Mouse (Mus musculus): ENCODE data around the gene Nos1ap. TPM values are rescaled to one million over a fixed set of nuclear protein-coding genes. Genes with fewer than 3 reads are reported as not detected.

Gene Nos1ap
- total RNA-seq, 2 experiments from 2014 or later, result 190 to 195 TPM

DNA sequence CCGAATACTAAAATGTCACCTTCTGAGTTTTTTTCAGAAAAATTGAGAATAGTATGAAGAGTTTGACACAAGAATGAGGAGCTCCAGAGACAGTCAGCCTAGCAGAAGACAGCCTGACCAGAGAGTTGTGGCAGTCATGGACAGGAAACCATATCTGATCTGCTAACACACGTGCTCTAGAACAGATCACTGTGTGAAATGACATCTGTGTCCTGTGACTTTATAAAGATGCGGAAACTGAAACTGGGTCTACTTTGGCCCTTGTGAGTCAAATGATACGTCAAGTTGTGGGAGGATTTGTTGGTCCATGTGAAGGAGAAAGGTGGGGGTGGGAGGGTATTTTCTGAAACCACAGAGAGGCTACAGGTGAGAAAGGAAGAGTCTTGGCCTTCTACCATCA is 319.0 kb downstream of the Nos1ap start:
- intact Hi-C loops (cut with DNase I), result no loop called here
- DNase-seq (ENCODE audit: low spot score in 2 of 2), result no peak

GRCm38 (mm10) chr1:170270281-170270680 is 319.4 kb downstream of the Nos1ap start:
- no peak for DNase-seq (ENCODE audit: low spot score in 2 of 2)
- intact Hi-C loops (cut with DNase I), result no loop called here

GRCm38 (mm10) chr1:170255560-170255910 is 334.1 kb downstream of the Nos1ap start:
- peak; percentile 87 to 88 for DNase-seq (ENCODE audit: low spot score in 2 of 2)
- intact Hi-C loops (cut with DNase I), result no loop called here

DNA sequence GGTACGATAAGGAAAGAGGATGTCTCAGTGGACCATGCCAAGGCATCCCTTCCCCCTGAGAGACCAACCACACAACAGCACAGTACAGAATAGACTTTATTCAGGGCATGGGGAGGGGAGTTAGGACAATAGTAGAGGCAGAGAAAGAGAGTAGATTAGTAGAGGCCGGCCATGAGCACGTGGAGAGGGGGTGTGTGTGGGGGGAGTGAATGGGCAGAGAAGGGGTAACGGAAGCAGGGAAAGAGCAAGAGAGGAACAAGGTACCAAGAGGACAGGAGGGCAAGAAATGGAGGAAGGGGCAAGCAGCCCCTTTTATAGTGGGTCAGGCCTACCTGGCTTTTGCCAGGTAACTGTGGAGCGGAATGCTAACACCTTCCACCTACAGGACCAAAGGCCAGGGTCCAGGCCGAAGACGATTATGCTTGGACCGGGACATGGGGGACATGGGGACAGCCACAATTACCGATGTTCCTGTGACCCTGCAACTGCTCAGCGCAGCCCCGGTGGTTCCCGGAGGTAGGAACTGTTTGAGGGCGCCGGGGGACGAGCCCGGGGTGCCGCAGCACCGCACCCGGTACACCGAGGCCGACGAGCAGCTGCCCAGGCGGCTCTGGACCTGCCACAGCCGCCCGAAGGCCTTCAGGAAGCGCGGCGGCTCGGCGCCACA is 334.6 kb downstream of the Nos1ap start:
- intact Hi-C loops (cut with DNase I), result no loop called here
- no peak for DNase-seq (ENCODE audit: low spot score in 2 of 2)

Other genes with a start within 250 kb of the Nos1ap start
- 1 to 10 TPM; 3.1 to 4.6 TPM for gene Olfml2b, start 54.7 kb upstream of the Nos1ap start, total RNA-seq (2021)

Data from left cerebral cortex, postnatal 36 days (tissue).